Mouse (Mus musculus): ENCODE measurements around the gene Insl6. TPM values are rescaled to one million over a fixed set of nuclear protein-coding genes. Genes with fewer than 3 reads are reported as not detected.

Gene Insl6
- total and polyA plus RNA-seq, 3 experiments: 2.2 to 9.9 TPM; not detected in 1

GRCm38 (mm10) chr19:29364076-29364475 lies 38.9 kb upstream of the Insl6 start:
- no peak for DNase-seq (ENCODE audit: low read depth, low spot score)
- Histone ChIP-seq H3K9ac (ENCODE audit: control insufficient read depth, low read depth, low read length, poor library complexity, severe bottlenecking) (no peak overlapping the region), H3K9me3 (replicated peaks; ENCODE audit: insufficient read depth, low read length) (no peaks in the 10 kb centered on the region), H3K4me1 (ENCODE audit: control insufficient read depth in 1 of 2, insufficient read depth in 2 of 2, low read length in 2 of 2) (peaks cover 31 to 42% of the 10 kb centered on the region in 2 experiments), H3K27me3 (ENCODE audit: control insufficient read depth in 1 of 2, insufficient read depth in 2 of 2, low read length in 2 of 2) (no peaks in the 10 kb centered on the region), H3K36me3 (ENCODE audit: control insufficient read depth in 1 of 2, insufficient read depth in 2 of 2, low read length in 2 of 2) (peaks cover 0 to 53% of the 10 kb centered on the region in 2 experiments; a peak in 2 of 4 replicates), H3K79me2 (ENCODE audit: control insufficient read depth, insufficient read depth, low read length, poor library complexity) (peaks cover 4% of the 10 kb centered on the region; the same call in 1 of the 2 replicates), H3K4me3 (ENCODE audit: control insufficient read depth in 1 of 2, insufficient read depth in 1 of 2, low read depth in 2 of 2, low read length in 2 of 2) (no peak overlapping the region), H3K27ac (ENCODE audit: control insufficient read depth, low read depth, low read length) (no peak overlapping the region)
- no peak for TF ChIP-seq KAT2A (conservative IDR thresholded peaks at IDR 0.05; ENCODE audit: low read depth, low read length)
- no peak for TF ChIP-seq GABPA (IDR thresholded peaks at IDR 0.05; ENCODE audit: low read depth, low read length)
- no peak for TF ChIP-seq MYB (IDR thresholded peaks at IDR 0.05; ENCODE audit: low read depth, low read length)
- no peak for TF ChIP-seq ZC3H11A (IDR thresholded peaks at IDR 0.05; ENCODE audit: low read depth, low read length)
- no peak for TF ChIP-seq POLR2AphosphoS5 (IDR thresholded peaks at IDR 0.05; ENCODE audit: borderline replicate concordance, low read depth, low read length)
- no peak for TF ChIP-seq TBP (IDR thresholded peaks at IDR 0.05; ENCODE audit: low read depth, low read length)
- no peak for TF ChIP-seq ELF1 (IDR thresholded peaks at IDR 0.05; ENCODE audit: low read depth, low read length)
- no peak for TF ChIP-seq RAD21 (IDR thresholded peaks at IDR 0.05; ENCODE audit: low read depth, low read length)

GRCm38 (mm10) chr19:29363557-29363956 lies 38.4 kb upstream of the Insl6 start:
- Histone ChIP-seq H3K27ac (ENCODE audit: control insufficient read depth, low read depth, low read length) (no peak overlapping the region), H3K9ac (ENCODE audit: control insufficient read depth, low read depth, low read length, poor library complexity, severe bottlenecking) (no peak overlapping the region), H3K4me1 (ENCODE audit: control insufficient read depth in 1 of 2, insufficient read depth in 2 of 2, low read length in 2 of 2) (peaks cover 26 to 38% of the 10 kb centered on the region in 2 experiments), H3K36me3 (ENCODE audit: control insufficient read depth in 1 of 2, insufficient read depth in 2 of 2, low read length in 2 of 2) (peaks cover 0 to 47% of the 10 kb centered on the region in 2 experiments; a peak in 2 of 4 replicates), H3K27me3 (ENCODE audit: control insufficient read depth in 1 of 2, insufficient read depth in 2 of 2, low read length in 2 of 2) (no peaks in the 10 kb centered on the region), H3K9me3 (replicated peaks; ENCODE audit: insufficient read depth, low read length) (no peaks in the 10 kb centered on the region), H3K79me2 (ENCODE audit: control insufficient read depth, insufficient read depth, low read length, poor library complexity) (peaks cover 4% of the 10 kb centered on the region; the same call in 1 of the 2 replicates), H3K4me3 (ENCODE audit: control insufficient read depth in 1 of 2, insufficient read depth in 1 of 2, low read depth in 2 of 2, low read length in 2 of 2) (no peak overlapping the region)
- no peak for TF ChIP-seq ZC3H11A (IDR thresholded peaks at IDR 0.05; ENCODE audit: low read depth, low read length)
- TF ChIP-seq KAT2A (conservative IDR thresholded peaks at IDR 0.05; ENCODE audit: low read depth, low read length): no peak
- no peak for TF ChIP-seq MYB (IDR thresholded peaks at IDR 0.05; ENCODE audit: low read depth, low read length)
- DNase-seq (ENCODE audit: low read depth, low spot score): no peak

DNA sequence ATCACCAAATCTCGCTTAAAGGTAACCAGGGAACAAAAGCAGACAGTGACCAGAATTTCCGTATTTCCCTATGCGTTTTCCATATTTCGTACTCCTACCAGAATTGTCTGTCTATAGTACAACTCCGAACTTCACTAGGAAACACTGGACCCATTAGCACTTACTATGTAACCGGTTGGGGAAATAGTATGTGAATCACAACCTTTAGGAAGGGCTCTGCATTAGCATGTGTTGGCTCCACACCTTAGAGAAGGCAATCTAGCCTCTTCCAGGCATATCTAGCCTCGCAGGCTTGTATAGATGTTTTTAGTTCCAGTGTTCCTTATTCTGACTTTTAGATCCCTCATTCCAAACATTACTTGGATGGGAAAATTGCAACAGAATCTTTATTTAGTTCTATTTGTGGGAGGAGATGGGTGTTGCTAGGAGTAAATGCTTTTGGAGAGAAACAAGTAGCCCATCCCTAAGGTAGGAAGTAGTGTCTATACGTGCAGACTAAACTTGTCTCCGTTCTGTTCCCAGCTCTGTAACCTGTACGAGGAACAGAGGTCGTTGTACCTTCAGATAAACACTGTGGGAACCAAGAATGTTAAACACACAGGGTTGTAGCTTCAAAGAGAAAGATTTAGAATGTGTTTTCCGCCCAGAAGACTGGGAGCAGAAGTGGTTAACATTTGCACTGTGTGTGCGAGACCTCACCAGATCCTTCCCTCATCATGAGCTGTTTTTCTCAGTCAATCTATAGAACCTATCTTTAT lies 37.2 kb upstream of the Insl6 start:
- no peak for TF ChIP-seq TBP (IDR thresholded peaks at IDR 0.05; ENCODE audit: low read depth, low read length)
- H3K9ac ChIP-seq (ENCODE audit: control insufficient read depth, low read depth, low read length, poor library complexity, severe bottlenecking): peak overlapping the region; percentile 58

More for the DNA sequence above, 37.2 kb upstream of the Insl6 start:
- no peaks in the 10 kb centered on the region for H3K9me3 ChIP-seq (replicated peaks; ENCODE audit: insufficient read depth, low read length)
- peaks cover 0 to 38% of the 10 kb centered on the region in 2 experiments; a peak in 2 of 4 replicates for H3K36me3 ChIP-seq (ENCODE audit: control insufficient read depth in 1 of 2, insufficient read depth in 2 of 2, low read length in 2 of 2)
- no peaks in the 10 kb centered on the region for H3K27me3 ChIP-seq (ENCODE audit: control insufficient read depth in 1 of 2, insufficient read depth in 2 of 2, low read length in 2 of 2)
- H3K4me1 ChIP-seq (ENCODE audit: control insufficient read depth in 1 of 2, insufficient read depth in 2 of 2, low read length in 2 of 2): peaks cover 16 to 33% of the 10 kb centered on the region in 2 experiments
- peaks cover 4% of the 10 kb centered on the region; the same call in 1 of the 2 replicates for H3K79me2 ChIP-seq (ENCODE audit: control insufficient read depth, insufficient read depth, low read length, poor library complexity)
- DNase-seq (ENCODE audit: low read depth, low spot score): no peak
- peak overlapping the region; percentile 61 to 62 for H3K4me3 ChIP-seq (ENCODE audit: control insufficient read depth in 1 of 2, insufficient read depth in 1 of 2, low read depth in 2 of 2, low read length in 2 of 2)
- H3K27ac ChIP-seq (ENCODE audit: control insufficient read depth, low read depth, low read length): no peak overlapping the region
